Mouse (Mus musculus) kidney, adult 2 months (tissue): ENCODE measurements around the gene Adh6b.

Experiments
- CTCF ChIP-seq: fragments of 200-500 bp; conservative IDR thresholded peaks from 2 replicates; pipeline ENCODE4 v1.5.1; 2011; ENCODE audit warnings: low read depth, mild to moderate bottlenecking, control low read depth, low read length, moderate library complexity, mixed read lengths; ENCODE audit not compliant: insufficient read depth, insufficient read length
- POLR2A ChIP-seq: fragments of 200-500 bp; IDR thresholded peaks from one replicate; pipeline ENCODE4 v1.6.1; 2011; ENCODE audit warnings: low read depth, low read length, control low read depth

GRCm38 (mm10) chr3:138333910-138334309 lies 7.7 kb upstream of the Adh6b start:
- TF ChIP-seq CTCF (no peak), POLR2A (no peak)
